ENCODE assay signal across 26 mouse cellular contexts in genomic region chr10:31538721-31539120, GRCm38 (mm10).
DNase-seq lines count a peak whose midpoint lies in the region; ATAC-seq lines count a peak whose summit lies in the region.
"Had no signal": no experiment of that assay in that cellular context is flagged by ENCODE, and none has a peak within 500 bp of the region (broad histone marks: within the 10 kb centered on the region; RNA-seq: fewer than 3 reads in every experiment).

No protein-coding gene starts in this region.

- H3K4me1 ChIP-seq in heart, embryonic 16.5 days (ENCODE audit: control insufficient read depth, insufficient read depth, low read length) = peaks cover 20% of the 10 kb centered on the region
- no peaks in the 10 kb centered on the region for H3K4me1 ChIP-seq in forebrain, embryonic 11.5 days (replicated peaks; ENCODE audit: control insufficient read depth, insufficient read depth, low read length)
- H3K4me1 ChIP-seq: forebrain, embryonic 12.5 days; hindbrain, embryonic 10.5 days had no signal

- H3K4me3 ChIP-seq in heart, embryonic 16.5 days (ENCODE audit: low read length) = no peak overlapping the region
- H3K4me3 ChIP-seq in forebrain, embryonic 11.5 days (ENCODE audit: low read depth, low read length) = no peak overlapping the region
- H3K4me3 ChIP-seq: embryonic facial prominence, embryonic 13.5 days; erythroblast, embryonic 14.5 days; forebrain, embryonic 12.5 days; gastrocnemius, adult 2 months; hindbrain, embryonic 10.5 days; intestine, embryonic 15.5 days had no signal

- no peak overlapping the region for H3K27ac ChIP-seq in heart, embryonic 16.5 days (ENCODE audit: low read length)
- no peak overlapping the region for H3K27ac ChIP-seq in forebrain, embryonic 11.5 days (ENCODE audit: low read depth, low read length)
- H3K27ac ChIP-seq: embryonic facial prominence, embryonic 13.5 days; forebrain, embryonic 12.5 days; gastrocnemius, adult 2 months; hindbrain, embryonic 10.5 days; hindbrain, embryonic 14.5 days; intestine, embryonic 15.5 days had no signal

- 56% methylated on average over 3 of the region's 3 CpGs for WGBS in heart, embryonic 16.5 days
- WGBS in forebrain, embryonic 11.5 days = 89% methylated on average over 3 of the region's 3 CpGs

- no peak overlapping the region for H3K9ac ChIP-seq in heart, embryonic 16.5 days (ENCODE audit: low read length)
- no peak overlapping the region for H3K9ac ChIP-seq in forebrain, embryonic 11.5 days (ENCODE audit: low read length)
- H3K9ac ChIP-seq: embryonic facial prominence, embryonic 13.5 days; forebrain, embryonic 12.5 days; forebrain, postnatal 0 days; hindbrain, embryonic 14.5 days; intestine, embryonic 15.5 days had no signal

- H3K27me3 ChIP-seq in heart, embryonic 16.5 days (ENCODE audit: control insufficient read depth, insufficient read depth, low read length) = no peaks in the 10 kb centered on the region
- H3K27me3 ChIP-seq in forebrain, embryonic 11.5 days (ENCODE audit: control insufficient read depth, insufficient read depth, low read length) = no peaks in the 10 kb centered on the region
- H3K27me3 ChIP-seq: embryonic facial prominence, embryonic 13.5 days; forebrain, embryonic 12.5 days; intestine, embryonic 15.5 days had no signal

- H3K36me3 ChIP-seq in heart, embryonic 16.5 days (ENCODE audit: control insufficient read depth, insufficient read depth) = peaks cover 3% of the 10 kb centered on the region; the same call in 1 of the 2 replicates
- no peaks in the 10 kb centered on the region; the same call in 1 of the 2 replicates for H3K36me3 ChIP-seq in forebrain, embryonic 11.5 days (ENCODE audit: control insufficient read depth, insufficient read depth, low read length)
- H3K36me3 ChIP-seq: forebrain, embryonic 12.5 days; G1E; hindbrain, embryonic 10.5 days; intestine, embryonic 15.5 days had no signal

- intact Hi-C loops in heart, postnatal 14 days (cut with DNase I) = no loop called here

- no peaks in the 10 kb centered on the region for H3K9me3 ChIP-seq in heart, embryonic 16.5 days (replicated peaks; ENCODE audit: control insufficient read depth, low read length)
- no peaks in the 10 kb centered on the region for H3K9me3 ChIP-seq in forebrain, embryonic 11.5 days (ENCODE audit: control insufficient read depth, low read length)
- H3K9me3 ChIP-seq: embryonic facial prominence, embryonic 13.5 days; forebrain, embryonic 12.5 days; G1E; hindbrain, embryonic 10.5 days; intestine, embryonic 15.5 days had no signal

- no peak overlapping the region for H3K4me2 ChIP-seq in heart, embryonic 16.5 days (ENCODE audit: low read depth, low read length)
- H3K4me2 ChIP-seq in forebrain, embryonic 11.5 days (ENCODE audit: low read depth, low read length, severe bottlenecking) = no peak overlapping the region
- H3K4me2 ChIP-seq: embryonic facial prominence, embryonic 13.5 days; forebrain, embryonic 12.5 days; hindbrain, embryonic 14.5 days; intestine, embryonic 15.5 days had no signal

- peak; percentile 37; the same call in 1 of the 2 replicates for ATAC-seq in heart, embryonic 16.5 days (replicated peaks; ENCODE audit: extremely low read depth, insufficient read depth, low FRiP score)
- peak; percentile 36 for ATAC-seq in granulocyte monocyte progenitor cell, adult 5-6 weeks (replicated peaks; ENCODE audit: poor library complexity, severe bottlenecking)
- peak; percentile 54 for ATAC-seq in megakaryocyte progenitor cell, adult 5-6 weeks (replicated peaks; ENCODE audit: poor library complexity)
- ATAC-seq in forebrain, embryonic 11.5 days (replicated peaks; ENCODE audit: low FRiP score) = no peak
- ATAC-seq: CD4-positive, CD25-positive, alpha-beta regulatory T cell, adult 4 months; forebrain, postnatal 0 days had no signal

- no peak for DNase-seq in heart, postnatal 14 days
- no peak for DNase-seq in frontal cortex, postnatal 25 days (ENCODE audit: low spot score in 2 of 2)
- no peak for DNase-seq in forebrain, embryonic 11.5 days (ENCODE audit: low spot score)
- DNase-seq in MN1 (ENCODE audit: low spot score) = no peak
- DNase-seq: adrenal gland, postnatal 10 days; B cell, adult 2 months; cerebellum, adult 11 months; cerebellum, adult 8-10 months; cerebellum, postnatal 14 days; forebrain, postnatal 0 days; gastrocnemius, adult 2 months; gastrocnemius, postnatal 25 days; heart, adult 11 months; heart, postnatal 10 days; kidney, adult 18-20 months had no signal
